Mouse (Mus musculus) CH12.LX (cell line): ENCODE data around the gene Det1. TPM values are rescaled to one million over a fixed set of nuclear protein-coding genes. Genes with fewer than 3 reads are reported as not detected.

Source experiments
- DNase-seq: peaks from one replicate; pipeline ENCODE4 v3.0.0-alpha.2; 2013; ENCODE audit errors: extremely low read depth
- H3K27ac ChIP-seq: 2 replicates; pipeline ENCODE4 v1.5.1; 2012; ENCODE audit warnings: low read depth, mild to moderate bottlenecking, control low read depth, moderate library complexity; ENCODE audit not compliant: insufficient read depth
- H3K27me3 ChIP-seq: replicated peaks from 2 replicates; pipeline ENCODE3; 2012; ENCODE audit warnings: inconsistent platforms
- H3K36me3 ChIP-seq, 2 experiments: replicated peaks in 1 of 2; 2 replicates each; pipeline versions ENCODE3 to v1.6.1; 2012; ENCODE audit warnings: inconsistent platforms in 1 of 2, low read length in 1 of 2, mild to moderate bottlenecking in 1 of 2, mixed read lengths in 1 of 2, moderate library complexity in 1 of 2; ENCODE audit not compliant: control insufficient read depth in 1 of 2, insufficient read depth in 1 of 2
- H3K4me1 ChIP-seq, 2 experiments: 2 replicates each; pipeline ENCODE4 v1.6.1; 2012; ENCODE audit warnings: inconsistent platforms in 1 of 2, moderate library complexity in 1 of 2; ENCODE audit not compliant: insufficient read depth in 2 of 2, control insufficient read depth in 1 of 2
- H3K4me2 ChIP-seq: 2 replicates; pipeline ENCODE4 v1.6.1; 2012; ENCODE audit warnings: low read depth, mild to moderate bottlenecking, control low read depth; ENCODE audit not compliant: poor library complexity, insufficient read depth, severe bottlenecking
- H3K4me3 ChIP-seq, 3 experiments: fragments of 150-350 bp in 1 of 3; sonication (generic) in 1 of 3; replicated peaks in 1 of 3; 2 replicates each; pipeline versions ENCODE3 to v1.5.1; 2011 to 2012; ENCODE audit warnings: low read depth in 2 of 3, low read length in 2 of 3, mild to moderate bottlenecking in 2 of 3, moderate library complexity in 2 of 3, control low read depth in 1 of 3, improper control_type of control experiment in 1 of 3, inconsistent platforms in 1 of 3, mixed read lengths in 1 of 3; ENCODE audit not compliant: poor library complexity in 1 of 3
- H3K79me2 ChIP-seq: replicated peaks from 2 replicates; pipeline ENCODE4 v1.6.1; 2012; ENCODE audit warnings: mild to moderate bottlenecking, moderate library complexity; ENCODE audit not compliant: control insufficient read depth, poor library complexity, insufficient read depth, severe bottlenecking; ENCODE audit errors: extremely low read depth
- H3K9ac ChIP-seq: 2 replicates; pipeline ENCODE4 v1.6.1; 2012; ENCODE audit warnings: low read depth, mild to moderate bottlenecking, control low read depth, moderate library complexity; ENCODE audit not compliant: insufficient read depth
- H3K9me3 ChIP-seq: replicated peaks from 2 replicates; pipeline ENCODE3; 2012; ENCODE audit warnings: low read length, inconsistent platforms, mixed read lengths
- BHLHE40 ChIP-seq: IDR thresholded peaks from 2 replicates; pipeline ENCODE4 v1.6.1; 2011; ENCODE audit warnings: mild to moderate bottlenecking, low read depth, low read length, improper control_type of control experiment
- CHD1 ChIP-seq: IDR thresholded peaks from 2 replicates; pipeline ENCODE4 v1.6.1; 2012; ENCODE audit warnings: low read depth, low read length, improper control_type of control experiment, inconsistent platforms
- GABPA ChIP-seq: IDR thresholded peaks from 2 replicates; pipeline ENCODE4 v1.6.1; 2012; ENCODE audit warnings: low read depth, low read length, improper control_type of control experiment, inconsistent platforms; ENCODE audit not compliant: insufficient replicate concordance
- HCFC1 ChIP-seq: IDR thresholded peaks from 2 replicates; pipeline ENCODE4 v1.6.1; 2012; ENCODE audit warnings: low read depth, mild to moderate bottlenecking, inconsistent platforms, low read length, improper control_type of control experiment
- JUN ChIP-seq: IDR thresholded peaks from 2 replicates; pipeline ENCODE4 v1.6.1; 2011; ENCODE audit warnings: low read depth, mild to moderate bottlenecking, low read length, improper control_type of control experiment, moderate library complexity; ENCODE audit not compliant: insufficient read depth
- JUND ChIP-seq: conservative IDR thresholded peaks from 2 replicates; pipeline ENCODE4 v1.6.1; 2011; ENCODE audit warnings: low read depth, low read length, improper control_type of control experiment
- KAT2A ChIP-seq: IDR thresholded peaks from 2 replicates; pipeline ENCODE4 v1.6.1; 2012; ENCODE audit warnings: low read length, improper control_type of control experiment, inconsistent platforms; ENCODE audit not compliant: insufficient replicate concordance
- MEF2A ChIP-seq: IDR thresholded peaks from 2 replicates; pipeline ENCODE4 v1.6.1; 2014; ENCODE audit warnings: low read depth, mild to moderate bottlenecking, inconsistent platforms, low read length, improper control_type of control experiment, borderline replicate concordance
- NELFE ChIP-seq: IDR thresholded peaks from 2 replicates; pipeline ENCODE4 v1.6.1; 2011; ENCODE audit warnings: low read depth, low read length, improper control_type of control experiment
- PAX5 ChIP-seq: IDR thresholded peaks from 2 replicates; pipeline ENCODE4 v1.6.1; 2012; ENCODE audit warnings: low read length, inconsistent platforms, mixed read lengths
- POLR2A ChIP-seq: IDR thresholded peaks from 2 replicates; pipeline ENCODE4 v1.6.1; 2011; ENCODE audit warnings: low read depth, mild to moderate bottlenecking, improper control_type of control experiment, low read length
- SIN3A ChIP-seq: IDR thresholded peaks from 2 replicates; pipeline ENCODE4 v1.6.1; 2012; ENCODE audit warnings: low read length, improper control_type of control experiment, inconsistent platforms
- USF1 ChIP-seq: IDR thresholded peaks from 2 replicates; pipeline ENCODE4 v1.6.1; 2014; ENCODE audit warnings: low read depth, mild to moderate bottlenecking, inconsistent platforms, low read length, improper control_type of control experiment
- ZKSCAN1 ChIP-seq: IDR thresholded peaks from 2 replicates; pipeline ENCODE4 v1.6.1; 2012; ENCODE audit warnings: low read depth, inconsistent platforms, low read length, improper control_type of control experiment, borderline replicate concordance
- dilution Hi-C: fragments of 300-500 bp; cut with MboI; formaldehyde crosslinking; loops from 2 replicates; pipeline ENCODE4 v1.14.3; 2020; ENCODE audit warnings: low sequenced_read_pairs; ENCODE audit not compliant: extremely low pct_unique_long_range_greater_than_20kb, extremely low pct_ligation_motif_present
- in situ Hi-C: fragments of 300-500 bp; cut with MboI; formaldehyde crosslinking; loops from 3 replicates; pipeline ENCODE4 v1.14.3; 2019; ENCODE audit warnings: low sequenced_read_pairs, low pct_ligation_motif_present, low pct_unique_long_range_greater_than_20kb, mixed read lengths
- polyA plus RNA-seq: library from polyadenylated mRNA; unstranded; fragments of >175 nt; gene quantifications from 2 replicates; pipeline ENCODE4 v1.2.1, GENCODE M21; 2012; ENCODE audit warnings: low read depth; ENCODE audit not compliant: insufficient read length
- total RNA-seq, 2 experiments: library from RNA; depleted of rRNA; stranded (reverse); fragments of 300-350 nt in 1 of 2; fragments of >200 nt in 1 of 2; gene quantifications; 2 replicates each; pipeline ENCODE4 v1.2.3; 2012 to 2014

Det1 gene
- total and polyA plus RNA-seq, 3 experiments, result 12.2 to 14.3 (median 12.9) TPM

DNA sequence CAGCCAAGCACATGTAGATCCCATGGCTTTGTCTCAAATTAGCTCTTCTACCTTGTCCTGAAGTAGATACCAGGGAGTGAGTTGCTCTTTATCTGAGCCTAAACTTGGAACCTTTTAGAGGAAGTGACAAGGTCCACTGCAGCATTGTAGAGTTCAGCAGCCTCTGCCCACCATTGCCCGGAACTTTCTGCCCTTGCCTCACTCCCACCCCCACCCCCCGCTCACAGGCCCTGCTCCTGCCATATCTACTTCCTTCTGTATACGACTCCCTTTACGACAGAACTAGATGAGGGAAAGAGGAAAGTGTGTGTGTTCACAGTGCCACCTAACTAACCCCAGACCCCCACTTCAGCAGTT, 17.4 kb upstream of the Det1 start:
- no peak overlapping the region for H3K4me2 ChIP-seq
- peaks cover 4 to 11% of the 10 kb centered on the region in 2 experiments for H3K4me1 ChIP-seq
- TF ChIP-seq JUN, result no peak
- no peak for TF ChIP-seq MEF2A
- TF ChIP-seq KAT2A, result no peak
- no peak for TF ChIP-seq JUND
- no peak for TF ChIP-seq BHLHE40
- no peak for TF ChIP-seq ZKSCAN1
- no peak for TF ChIP-seq PAX5
- TF ChIP-seq SIN3A, result no peak
- TF ChIP-seq CHD1, result no peak
- H3K36me3 ChIP-seq, result no peaks in the 10 kb centered on the region
- no peak overlapping the region for H3K4me3 ChIP-seq
- H3K9ac ChIP-seq, result no peak overlapping the region
- in situ Hi-C loops, result no loop called here
- no peaks in the 10 kb centered on the region for H3K27me3 ChIP-seq
- no peaks in the 10 kb centered on the region for H3K79me2 ChIP-seq
- no peak overlapping the region for H3K27ac ChIP-seq
- H3K9me3 ChIP-seq, result no peaks in the 10 kb centered on the region
- dilution Hi-C loops, result no loop called here
- no peak for DNase-seq

GRCm38 (mm10) chr7:78863796-78864445, 16.9 kb upstream of the Det1 start:
- Histone ChIP-seq H3K4me3 (no peak overlapping the region), H3K27ac (no peak overlapping the region), H3K79me2 (no peaks in the 10 kb centered on the region), H3K4me2 (no peak overlapping the region), H3K9me3 (no peaks in the 10 kb centered on the region), H3K9ac (no peak overlapping the region), H3K36me3 (no peaks in the 10 kb centered on the region), H3K4me1 (peaks cover 4 to 11% of the 10 kb centered on the region in 2 experiments), H3K27me3 (no peaks in the 10 kb centered on the region)
- dilution Hi-C loops, result no loop called here
- no peak for DNase-seq
- in situ Hi-C loops, result no loop called here
- TF ChIP-seq USF1, result no peak
- TF ChIP-seq HCFC1, result no peak
- no peak for TF ChIP-seq GABPA
- TF ChIP-seq CHD1, result no peak
- no peak for TF ChIP-seq ZKSCAN1
- TF ChIP-seq POLR2A, result no peak
- no peak for TF ChIP-seq NELFE
